Mouse (Mus musculus) hindbrain, postnatal 0 days (tissue): ENCODE data around the gene Coq8a. TPM values are rescaled to one million over a fixed set of nuclear protein-coding genes. Genes with fewer than 3 reads are reported as not detected.

Source experiments
- ATAC-seq: fragments of 200-750 bp; cut with Nextera tagmentation; 2 replicates; pipeline ENCODE4 v1.8.0; 2017; ENCODE audit warnings: mild to moderate bottlenecking, moderate TSS enrichment, moderate library complexity
- DNase-seq: peaks from one replicate; pipeline ENCODE4 v3.0.0-alpha.2; 2015; ENCODE audit warnings: low spot score
- H3K27ac ChIP-seq: fragments of 300-500 bp; sonication (generic); 2 replicates; pipeline ENCODE4 v1.5.1; 2014; ENCODE audit warnings: mild to moderate bottlenecking
- H3K27me3 ChIP-seq: fragments of 300-500 bp; sonication (generic); 2 replicates; pipeline ENCODE4 v1.6.1; 2014; ENCODE audit warnings: low read length, mixed read lengths; ENCODE audit not compliant: insufficient read depth
- H3K36me3 ChIP-seq: fragments of 300-500 bp; sonication (generic); 2 replicates; pipeline ENCODE4 v1.6.1; 2014; ENCODE audit warnings: low read length, mixed read lengths; ENCODE audit not compliant: insufficient read depth
- H3K4me1 ChIP-seq: fragments of 300-500 bp; sonication (generic); 2 replicates; pipeline ENCODE4 v1.6.1; 2014; ENCODE audit warnings: antibody characterized with exemption, low read length, mixed read lengths; ENCODE audit not compliant: insufficient read depth
- H3K4me2 ChIP-seq: fragments of 300-500 bp; sonication (generic); 2 replicates; pipeline ENCODE4 v1.6.1; 2014; ENCODE audit warnings: low read depth, mild to moderate bottlenecking, low read length, moderate library complexity, mixed read lengths
- H3K4me3 ChIP-seq: fragments of 300-500 bp; sonication (generic); 2 replicates; pipeline ENCODE4 v1.5.1; 2014; ENCODE audit warnings: low read length
- H3K9ac ChIP-seq: fragments of 300-500 bp; sonication (generic); replicated peaks from 2 replicates; pipeline ENCODE4 v1.6.1; 2014; ENCODE audit warnings: mild to moderate bottlenecking, low read length, moderate library complexity, mixed read lengths
- H3K9me3 ChIP-seq: fragments of 300-500 bp; sonication (generic); 2 replicates; pipeline ENCODE4 v1.6.1; 2016; ENCODE audit warnings: low read length, mixed read lengths
- CTCF ChIP-seq: IDR thresholded peaks from 2 replicates; pipeline ENCODE4 v1.5.1; 2016; ENCODE audit warnings: antibody characterized with exemption, control low read depth, low read depth
- WGBS: fragments of 180-500 bp; shearing (Covaris S2); extraction: QIAGEN DNeasy Blood & Tissue Kit; methylation state at CpG from one replicate; pipeline ENCODE4 v1.1.7; 2014; 5-methylcytosine and 5-hydroxymethylcytosine counted together
- polyA plus RNA-seq: library from polyadenylated mRNA; unstranded; fragments of >200 nt; fragmentation: Nextera tagmentation; extraction: Ambion mirVana; gene quantifications from 2 replicates; pipeline ENCODE4 v1.2.1, GENCODE M21; 2015
- total RNA-seq: library from RNA; depleted of rRNA; stranded (reverse); fragments of >200 nt; gene quantifications from 2 replicates; pipeline ENCODE4 v1.2.3, GENCODE M21; 2014

The Coq8a gene
- total and polyA plus RNA-seq, 2 experiments from 2014 or later: 6.0 to 9.2 TPM

DNA sequence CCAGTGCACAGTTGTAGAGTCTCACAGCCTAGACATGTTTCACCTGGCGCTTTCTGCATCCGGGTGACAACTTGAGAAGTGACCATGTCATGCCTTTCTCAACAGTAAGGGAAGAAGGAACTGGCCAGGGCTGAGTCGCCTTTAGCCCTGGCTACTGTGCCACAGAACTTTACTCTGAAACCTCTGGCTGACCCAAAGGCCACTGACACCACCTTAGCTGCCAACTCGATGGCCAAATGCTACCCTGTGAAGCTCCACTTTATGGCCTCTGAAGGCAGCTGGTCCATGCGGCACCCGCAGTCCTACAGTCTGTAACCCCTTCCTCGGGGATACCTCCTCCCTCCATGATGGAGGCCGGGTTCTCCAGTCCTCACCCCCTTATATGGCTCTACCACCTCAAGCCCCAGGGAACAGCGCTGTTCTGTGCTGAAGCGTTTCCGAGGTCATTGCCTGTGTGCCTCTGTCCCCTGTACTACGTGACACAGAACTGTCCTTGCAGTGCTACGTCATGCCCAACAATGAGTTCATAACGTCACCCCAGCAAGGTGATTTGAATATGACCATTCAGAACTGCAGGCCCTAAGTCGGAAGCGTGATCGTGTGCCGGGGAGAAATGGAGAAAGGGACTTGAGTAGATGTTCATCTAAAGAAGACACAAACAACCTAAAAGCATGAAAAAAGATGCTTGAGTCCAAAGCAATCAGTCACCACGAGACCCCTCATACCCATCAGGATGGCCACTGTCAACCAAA, 21.6 kb upstream of the Coq8a start:
- no peak overlapping the region for H3K27ac ChIP-seq
- no peaks in the 10 kb centered on the region for H3K27me3 ChIP-seq
- ATAC-seq (no peak), DNase-seq (no peak)
- H3K9ac ChIP-seq: no peak overlapping the region
- no peaks in the 10 kb centered on the region for H3K4me1 ChIP-seq
- WGBS: 89% methylated on average over 19 of the region's 19 CpGs
- no peak for TF ChIP-seq CTCF
- H3K36me3 ChIP-seq: no peaks in the 10 kb centered on the region
- no peak overlapping the region for H3K4me2 ChIP-seq
- no peak overlapping the region for H3K4me3 ChIP-seq
- H3K9me3 ChIP-seq: no peaks in the 10 kb centered on the region

DNA sequence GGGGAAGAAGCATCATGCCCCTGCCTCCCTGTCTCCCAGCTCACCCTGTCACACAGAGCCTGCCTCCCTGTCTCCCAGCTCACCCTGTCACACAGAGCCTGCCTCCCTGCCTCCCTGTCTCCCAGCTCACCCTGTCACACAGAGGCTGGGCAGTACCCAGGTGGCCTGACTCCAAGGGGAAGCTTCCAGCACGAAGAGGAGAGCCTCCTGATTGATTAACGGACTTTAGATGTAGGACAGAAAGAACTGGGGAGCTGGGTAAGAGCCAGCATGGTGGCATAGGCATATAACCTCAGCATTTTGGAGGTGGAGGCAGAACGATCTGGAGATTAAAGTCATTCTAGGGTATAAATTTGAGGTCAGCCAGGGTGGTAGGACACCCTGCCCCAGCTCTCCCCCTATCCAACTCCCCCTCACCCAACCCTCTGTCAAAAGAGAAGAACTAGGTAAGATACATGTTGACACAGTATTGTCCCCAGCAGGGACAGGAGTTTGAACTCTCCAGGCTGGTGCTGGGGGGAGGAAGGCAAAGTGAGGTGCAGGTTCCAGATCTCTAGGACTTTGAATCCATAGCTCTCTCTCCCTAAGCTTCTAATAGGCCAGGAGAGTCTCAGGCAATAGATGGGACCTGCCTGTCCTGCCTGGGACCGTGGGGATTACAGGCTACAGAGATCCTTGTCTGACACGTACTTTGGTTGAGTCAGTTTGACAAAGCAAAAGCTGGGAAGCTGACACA, 17.3 kb upstream of the Coq8a start:
- 61% methylated on average over 5 of the region's 5 CpGs for WGBS

GRCm38 (mm10) chr1:180215044-180215443, 15.6 kb upstream of the Coq8a start:
- no peak overlapping the region for H3K9ac ChIP-seq
- H3K4me2 ChIP-seq: no peak overlapping the region
- peak; percentile 81 for DNase-seq
- no peaks in the 10 kb centered on the region for H3K36me3 ChIP-seq
- no peak overlapping the region for H3K27ac ChIP-seq
- H3K4me1 ChIP-seq: no peaks in the 10 kb centered on the region
- TF ChIP-seq CTCF: peak; percentile 93
- H3K4me3 ChIP-seq: no peak overlapping the region
- 23% methylated on average over 4 of the region's 4 CpGs for WGBS
- H3K9me3 ChIP-seq: no peaks in the 10 kb centered on the region
- no peaks in the 10 kb centered on the region for H3K27me3 ChIP-seq
- ATAC-seq: peak; percentile 70

More for the DNA sequence above, 17.3 kb upstream of the Coq8a start:
- H3K27me3 ChIP-seq: no peaks in the 10 kb centered on the region
- no peak for ATAC-seq
- no peaks in the 10 kb centered on the region for H3K4me1 ChIP-seq
- no peak overlapping the region for H3K9ac ChIP-seq
- H3K9me3 ChIP-seq: no peaks in the 10 kb centered on the region
- DNase-seq: no peak
- no peak overlapping the region for H3K4me2 ChIP-seq
- H3K27ac ChIP-seq: no peak overlapping the region
- no peak overlapping the region for H3K4me3 ChIP-seq
- no peak for TF ChIP-seq CTCF
- no peaks in the 10 kb centered on the region for H3K36me3 ChIP-seq

GRCm38 (mm10) chr1:180212911-180213310, 13.5 kb upstream of the Coq8a start:
- 90% methylated on average over 5 of the region's 5 CpGs for WGBS
- Histone ChIP-seq H3K4me3 (no peak overlapping the region), H3K4me2 (no peak overlapping the region), H3K4me1 (no peaks in the 10 kb centered on the region), H3K36me3 (no peaks in the 10 kb centered on the region), H3K27me3 (no peaks in the 10 kb centered on the region), H3K9ac (no peak overlapping the region), H3K9me3 (no peaks in the 10 kb centered on the region), H3K27ac (no peak overlapping the region)
- no peak for TF ChIP-seq CTCF
- DNase-seq (no peak), ATAC-seq (no peak)

DNA sequence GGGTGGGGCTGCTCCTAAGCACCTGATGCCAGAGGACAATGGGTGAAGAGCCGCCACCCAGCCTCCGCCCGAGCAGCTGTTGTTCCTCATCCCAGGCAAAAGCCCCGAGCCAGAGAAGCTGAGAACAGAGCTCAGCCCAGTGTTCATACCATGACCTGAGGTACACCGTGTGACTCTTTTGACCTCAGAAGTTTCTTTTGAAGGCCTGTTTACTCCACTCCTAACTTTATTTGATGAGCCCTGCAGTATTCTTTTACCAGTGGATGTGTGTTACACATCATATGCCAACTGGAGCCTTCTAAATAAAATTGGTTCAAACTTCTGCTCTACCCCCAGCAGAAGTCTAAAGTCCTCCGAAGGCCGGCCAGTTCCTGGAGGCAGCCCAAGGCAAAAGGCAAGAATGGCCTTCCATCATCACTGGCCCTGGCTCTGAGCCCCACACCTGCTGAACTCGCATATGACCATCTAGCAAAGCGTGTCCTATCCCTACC, 11.4 kb upstream of the Coq8a start:
- H3K4me2 ChIP-seq: no peak overlapping the region
- no peaks in the 10 kb centered on the region for H3K27me3 ChIP-seq
- no peak overlapping the region for H3K4me3 ChIP-seq
- 85% methylated on average over 9 of the region's 9 CpGs for WGBS
- TF ChIP-seq CTCF: no peak
- no peaks in the 10 kb centered on the region for H3K36me3 ChIP-seq
- no peaks in the 10 kb centered on the region for H3K9me3 ChIP-seq
- ATAC-seq (no peak), DNase-seq (no peak)
- H3K4me1 ChIP-seq: no peaks in the 10 kb centered on the region
- no peak overlapping the region for H3K27ac ChIP-seq
- H3K9ac ChIP-seq: no peak overlapping the region

- H3K4me1 ChIP-seq: no peaks in the 10 kb centered on the region
- H3K27ac ChIP-seq: no peak overlapping the region
- no peak for TF ChIP-seq CTCF
- H3K4me3 ChIP-seq: no peak overlapping the region
- no peak overlapping the region for H3K9ac ChIP-seq
- H3K9me3 ChIP-seq: 0 out of 2 replicates have a peak, but pooled peaks cover 1% of the 10 kb centered on the region
- ATAC-seq (no peak), DNase-seq (no peak)
- H3K36me3 ChIP-seq: no peaks in the 10 kb centered on the region
- no peak overlapping the region for H3K4me2 ChIP-seq
- 73% methylated on average over 4 of the region's 4 CpGs for WGBS
- no peaks in the 10 kb centered on the region for H3K27me3 ChIP-seq
Measured at GRCm38 (mm10) chr1:180210031-180210432, 10.6 kb upstream of the Coq8a start.
